Mouse (Mus musculus): ENCODE results near the gene Wnt2b. TPM values are rescaled to one million over a fixed set of nuclear protein-coding genes. Genes with fewer than 3 reads are reported as not detected.

The Wnt2b gene
- total RNA-seq, 1 experiment from 2014 or later = not detected

DNA sequence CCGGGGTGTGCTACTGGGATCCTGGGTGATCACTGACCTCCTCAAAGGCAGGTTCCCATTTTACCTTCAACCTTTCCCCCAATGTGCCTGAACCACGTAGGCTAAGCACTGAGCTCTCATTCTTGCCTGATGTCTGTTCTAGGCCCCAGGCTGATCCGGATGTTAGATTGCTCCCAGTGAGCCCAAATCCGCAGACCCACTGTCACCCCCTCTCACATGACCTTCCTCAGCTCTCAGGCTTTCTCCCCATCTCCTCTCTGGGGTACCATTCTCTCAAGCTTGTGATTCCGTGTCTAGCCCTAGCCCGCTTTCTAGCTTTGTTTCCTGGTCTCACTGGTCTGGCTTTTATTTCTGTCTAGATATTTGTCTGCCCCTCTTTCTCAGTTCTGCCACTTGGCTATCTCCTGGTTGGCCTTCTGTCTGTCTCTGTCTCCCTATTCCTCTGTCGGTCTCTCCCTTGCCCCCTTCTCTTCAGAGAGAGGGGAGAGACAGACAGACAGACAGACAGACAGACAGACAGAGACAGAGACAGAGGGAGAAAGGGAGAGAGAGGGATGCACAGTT lies 4.4 kb upstream of the Wnt2b start:
- ATAC-seq (ENCODE audit: extremely low read depth, insufficient number of reproducible peaks, low FRiP score, poor library complexity, severe bottlenecking) = no peak

GRCm38 (mm10) chr3:104965070-104965855 lies 3.5 kb upstream of the Wnt2b start:
- ATAC-seq (ENCODE audit: extremely low read depth, insufficient number of reproducible peaks, low FRiP score, poor library complexity, severe bottlenecking) = no peak

- no peak for ATAC-seq (ENCODE audit: extremely low read depth, insufficient number of reproducible peaks, low FRiP score, poor library complexity, severe bottlenecking)
These were observed 1.9 kb upstream of the Wnt2b start for GRCm38 (mm10) chr3:104963331-104964276.

GRCm38 (mm10) chr3:104962866-104963265 lies 1.1 kb upstream of the Wnt2b start:
- no peak for ATAC-seq (ENCODE audit: extremely low read depth, insufficient number of reproducible peaks, low FRiP score, poor library complexity, severe bottlenecking)

DNA sequence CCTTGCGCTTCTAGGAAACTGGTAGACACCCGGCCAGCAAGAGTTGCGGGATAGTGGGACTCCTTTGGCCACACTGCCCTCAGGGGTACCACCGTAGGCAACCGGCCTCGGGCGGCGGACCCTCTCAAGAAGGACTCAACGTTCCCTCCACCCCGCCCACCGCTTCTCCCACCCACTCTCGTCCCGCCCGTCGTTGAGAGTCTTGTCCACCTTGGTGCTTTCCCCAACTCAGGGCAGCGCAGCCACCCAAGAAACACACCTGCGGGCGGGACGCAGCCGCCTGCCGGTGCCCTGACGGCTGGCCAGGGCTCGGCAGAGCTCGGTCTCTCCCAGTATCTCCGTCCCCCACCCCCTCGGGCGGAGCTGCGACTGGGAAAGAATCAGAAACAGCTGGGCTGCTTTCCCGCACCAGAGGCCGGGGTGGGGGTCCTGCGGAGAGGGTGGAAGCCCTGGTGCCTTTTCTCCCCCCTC lies 455 bp upstream of the Wnt2b start:
- no peak for ATAC-seq (ENCODE audit: extremely low read depth, insufficient number of reproducible peaks, low FRiP score, poor library complexity, severe bottlenecking)

- no peak for ATAC-seq (ENCODE audit: extremely low read depth, insufficient number of reproducible peaks, low FRiP score, poor library complexity, severe bottlenecking)
These were observed 1.4 kb downstream of the Wnt2b start for GRCm38 (mm10) chr3:104960026-104961000.

- ATAC-seq (ENCODE audit: extremely low read depth, insufficient number of reproducible peaks, low FRiP score, poor library complexity, severe bottlenecking) = no peak
These were observed 5.6 kb downstream of the Wnt2b start for GRCm38 (mm10) chr3:104956131-104956581.

GRCm38 (mm10) chr3:104954551-104954950 lies 7.2 kb downstream of the Wnt2b start:
- no peak for ATAC-seq (ENCODE audit: extremely low read depth, insufficient number of reproducible peaks, low FRiP score, poor library complexity, severe bottlenecking)

DNA sequence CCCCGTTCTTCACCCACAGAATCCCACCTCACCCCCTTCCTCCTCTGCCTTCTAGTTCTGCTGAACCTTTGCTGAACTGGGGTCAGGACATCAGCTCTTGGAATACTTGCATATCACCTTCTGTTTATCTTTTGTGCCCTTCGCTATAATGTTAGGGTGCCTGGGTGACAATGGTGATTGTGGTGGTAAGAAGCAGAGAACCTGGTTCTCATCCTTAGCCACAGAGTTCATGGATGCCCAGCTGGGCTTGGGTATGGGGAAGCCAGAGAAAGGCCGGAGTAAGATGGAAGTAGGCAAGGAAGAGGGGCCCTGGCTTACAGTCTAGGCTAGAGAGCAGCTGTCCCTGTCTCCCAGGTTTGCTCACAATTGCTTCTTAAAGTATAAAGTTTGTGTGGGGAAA lies 7.6 kb downstream of the Wnt2b start:
- ATAC-seq (ENCODE audit: extremely low read depth, insufficient number of reproducible peaks, low FRiP score, poor library complexity, severe bottlenecking) = no peak

GRCm38 (mm10) chr3:104952891-104953670 lies 8.6 kb downstream of the Wnt2b start:
- ATAC-seq (ENCODE audit: extremely low read depth, insufficient number of reproducible peaks, low FRiP score, poor library complexity, severe bottlenecking) = no peak

- no peak for ATAC-seq (ENCODE audit: extremely low read depth, insufficient number of reproducible peaks, low FRiP score, poor library complexity, severe bottlenecking)
These were observed 10.8 kb downstream of the Wnt2b start for GRCm38 (mm10) chr3:104950926-104951325.

DNA sequence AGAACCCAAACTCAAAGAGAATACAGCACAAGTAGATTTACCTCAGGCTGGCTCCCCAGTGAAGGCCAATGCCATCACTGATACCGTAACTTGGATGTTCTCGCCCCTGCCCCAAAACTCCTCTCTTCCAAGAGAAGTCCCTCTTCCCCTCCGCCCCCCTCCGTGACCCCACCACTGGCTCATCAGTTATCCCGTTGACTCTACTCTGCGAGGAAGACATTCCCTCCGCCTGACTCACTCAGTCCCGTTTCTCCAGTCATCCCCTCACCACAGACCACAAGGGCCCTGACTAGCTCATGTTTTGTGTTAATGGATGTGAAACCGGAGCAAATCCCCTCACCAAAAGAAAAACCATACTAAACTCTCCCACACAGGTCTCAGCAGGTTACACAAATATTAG lies 16.8 kb downstream of the Wnt2b start:
- ATAC-seq (ENCODE audit: extremely low read depth, insufficient number of reproducible peaks, low FRiP score, poor library complexity, severe bottlenecking) = no peak

- no peak for ATAC-seq (ENCODE audit: extremely low read depth, insufficient number of reproducible peaks, low FRiP score, poor library complexity, severe bottlenecking)
These were observed 18.4 kb downstream of the Wnt2b start for GRCm38 (mm10) chr3:104943333-104943732.

- no peak for ATAC-seq (ENCODE audit: extremely low read depth, insufficient number of reproducible peaks, low FRiP score, poor library complexity, severe bottlenecking)
These were observed 19.0 kb downstream of the Wnt2b start for GRCm38 (mm10) chr3:104942682-104943081.

- no peak for ATAC-seq (ENCODE audit: extremely low read depth, insufficient number of reproducible peaks, low FRiP score, poor library complexity, severe bottlenecking)
These were observed 21.0 kb downstream of the Wnt2b start for GRCm38 (mm10) chr3:104940691-104941090.

GRCm38 (mm10) chr3:104938327-104938726 lies 23.4 kb downstream of the Wnt2b start:
- ATAC-seq (ENCODE audit: extremely low read depth, insufficient number of reproducible peaks, low FRiP score, poor library complexity, severe bottlenecking) = no peak

DNA sequence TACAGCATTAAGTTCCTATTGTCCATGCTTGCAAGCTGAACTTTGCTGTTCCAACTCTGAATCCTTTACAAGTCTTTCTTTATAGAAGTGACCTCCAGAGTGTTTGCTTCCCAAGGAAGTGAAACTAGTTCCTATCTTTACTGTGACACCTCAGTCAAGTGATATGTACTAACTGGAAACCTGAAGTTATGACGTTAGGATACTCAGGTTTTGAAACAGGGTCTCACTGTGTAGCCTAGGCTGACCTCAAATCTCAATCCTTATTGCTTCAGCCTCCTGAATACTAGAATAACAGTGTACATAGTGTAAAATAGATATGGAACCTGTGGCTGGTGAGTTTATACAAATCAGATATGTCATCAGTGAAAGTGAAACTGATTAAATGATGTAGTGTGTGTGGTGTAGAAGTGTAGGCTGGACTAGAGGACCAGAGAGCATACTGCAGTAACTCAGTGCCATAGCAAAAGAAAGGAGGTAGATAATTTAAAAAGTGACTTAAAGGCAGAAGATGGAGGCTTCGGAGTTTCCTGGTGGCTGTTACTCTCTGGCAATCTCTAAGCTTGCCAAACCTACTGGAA lies 23.9 kb downstream of the Wnt2b start:
- no peak for ATAC-seq (ENCODE audit: extremely low read depth, insufficient number of reproducible peaks, low FRiP score, poor library complexity, severe bottlenecking)

All from neutrophil, adult 5-6 weeks (primary cell).